Mouse (Mus musculus): ENCODE results near the gene Pnldc1. TPM values are rescaled to one million over a fixed set of nuclear protein-coding genes. Genes with fewer than 3 reads are reported as not detected.
"Not testable (repeated sequence)": the region's sequence is repeated elsewhere in the genome, so short reads cannot be mapped to it uniquely, and the experiment has no call there.

Pnldc1 gene
- total RNA-seq (2012; rRNA removed): 18.7 and 35.5 TPM in 2 replicates

DNA sequence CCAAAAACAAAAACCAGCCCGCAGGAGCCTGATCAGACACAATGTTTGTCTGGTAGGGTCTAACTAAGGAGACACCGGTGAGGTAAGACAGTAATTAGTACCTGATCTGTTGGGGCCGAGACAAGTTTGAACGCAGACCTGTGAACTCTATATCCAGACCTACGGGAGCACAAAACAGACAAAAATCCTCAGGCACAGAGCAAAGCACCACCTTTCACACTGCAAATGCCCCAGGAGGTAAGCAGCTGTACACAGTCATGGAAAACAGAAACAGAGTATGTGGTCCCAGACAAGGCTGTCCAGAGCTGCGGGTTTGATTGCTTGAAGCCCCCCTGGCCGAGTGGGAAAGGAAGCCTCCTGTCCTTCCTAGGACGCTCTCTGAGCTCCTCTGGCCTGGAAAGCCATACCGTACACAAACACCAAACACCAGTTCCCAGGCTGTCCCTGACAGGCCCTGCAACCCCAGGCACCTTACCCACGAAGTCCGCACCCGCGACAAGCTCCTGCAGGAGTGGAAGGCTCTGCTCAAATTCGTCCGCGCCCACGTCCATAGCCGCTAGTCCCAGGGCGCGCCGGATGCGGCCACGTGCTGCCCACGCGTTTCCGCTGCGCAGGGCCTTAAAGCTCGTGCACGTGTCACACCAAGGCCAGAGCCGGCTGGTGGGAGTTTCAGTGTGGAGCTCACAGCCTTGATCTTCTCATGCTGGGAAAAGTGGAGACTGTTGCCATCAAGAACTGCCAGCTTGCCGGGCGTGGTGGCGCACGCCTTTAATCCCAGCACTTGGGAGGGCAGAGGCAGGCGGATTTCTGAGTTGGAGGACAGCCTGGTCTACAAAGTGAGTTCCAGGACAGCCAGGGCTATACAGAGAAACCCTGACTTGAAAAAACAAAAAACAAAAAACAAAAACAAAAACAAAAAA lies at the start of gene Pnldc1:
Pnldc1 (minus strand) TSS at position 870 of the 920 bp plus-strand sequence.
- no peaks in the 10 kb centered on the region for H3K9me3 ChIP-seq (ENCODE audit: control insufficient read depth, insufficient read depth, low read depth, low read length)
- H3K27ac ChIP-seq (ENCODE audit: insufficient read depth, low read depth, low read length, poor library complexity, severe bottlenecking): no peak within 1 kb of the TSS
- TF ChIP-seq ZNF384 (IDR thresholded peaks at IDR 0.05; ENCODE audit: low read depth, low read length) (no peak), HCFC1 (IDR thresholded peaks at IDR 0.05; ENCODE audit: borderline replicate concordance, insufficient read depth, low read length) (0 out of 2 replicates have a peak, but pooled peaks have one; percentile 29)
- in situ Hi-C loops (cut with MboI; ENCODE audit: low sequenced_read_pairs in 2 of 2, unreplicated experiment in 2 of 2): no loop called here
- DNase-seq (ENCODE audit: low read depth, low spot score): peak; percentile 46
- peak within 1 kb of the TSS; percentile 60 to 71 for H3K4me3 ChIP-seq (ENCODE audit: insufficient read depth in 1 of 2, low read depth in 1 of 2, low read length in 2 of 2, poor library complexity in 1 of 2, severe bottlenecking in 1 of 2)
- H3K4me1 ChIP-seq (ENCODE audit: control insufficient read depth in 2 of 2, insufficient read depth in 2 of 2, low read length in 2 of 2, poor library complexity in 1 of 2): 0 out of 4 replicates have a peak, but pooled peaks cover 0 to under 1% of the 10 kb centered on the region in 2 experiments
- peaks cover 33% of the 10 kb centered on the region for H3K36me3 ChIP-seq (ENCODE audit: control insufficient read depth, insufficient read depth, low read length, poor library complexity, severe bottlenecking)
- peak within 1 kb of the TSS; percentile 59 for H3K9ac ChIP-seq (ENCODE audit: insufficient read depth, low read depth, low read length, poor library complexity, severe bottlenecking)

DNA sequence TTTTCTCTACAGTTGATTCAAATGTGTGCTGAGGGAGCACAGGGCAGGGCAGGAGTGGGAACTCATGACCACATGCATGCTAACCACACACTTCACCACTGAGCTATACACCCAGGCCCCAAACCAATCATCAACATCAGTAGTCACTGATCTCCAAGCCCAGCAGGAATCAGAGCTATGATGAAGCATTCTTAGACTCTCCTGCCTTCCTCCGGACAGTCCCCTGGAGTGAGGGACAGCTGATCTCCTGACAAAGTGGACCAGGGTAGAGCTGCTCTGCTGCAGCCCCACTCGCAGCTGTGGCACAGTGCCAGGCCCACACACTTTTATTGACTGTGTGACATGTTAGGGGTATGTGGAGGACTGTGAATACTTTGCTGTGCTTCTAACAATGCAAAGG lies 49.3 kb upstream of the Pnldc1 start:
- H3K4me3 ChIP-seq (ENCODE audit: insufficient read depth in 1 of 2, low read depth in 1 of 2, low read length in 2 of 2, poor library complexity in 1 of 2, severe bottlenecking in 1 of 2); DNase-seq (ENCODE audit: low read depth, low spot score); H3K36me3 ChIP-seq (ENCODE audit: control insufficient read depth, insufficient read depth, low read length, poor library complexity, severe bottlenecking); H3K9ac ChIP-seq (ENCODE audit: insufficient read depth, low read depth, low read length, poor library complexity, severe bottlenecking); in situ Hi-C loops (cut with MboI; ENCODE audit: low sequenced_read_pairs in 2 of 2, unreplicated experiment in 2 of 2); H3K4me1 ChIP-seq (ENCODE audit: control insufficient read depth in 2 of 2, insufficient read depth in 2 of 2, low read length in 2 of 2, poor library complexity in 1 of 2); H3K9me3 ChIP-seq (ENCODE audit: control insufficient read depth, insufficient read depth, low read depth, low read length); H3K27ac ChIP-seq (ENCODE audit: insufficient read depth, low read depth, low read length, poor library complexity, severe bottlenecking): not testable (repeated sequence)

DNA sequence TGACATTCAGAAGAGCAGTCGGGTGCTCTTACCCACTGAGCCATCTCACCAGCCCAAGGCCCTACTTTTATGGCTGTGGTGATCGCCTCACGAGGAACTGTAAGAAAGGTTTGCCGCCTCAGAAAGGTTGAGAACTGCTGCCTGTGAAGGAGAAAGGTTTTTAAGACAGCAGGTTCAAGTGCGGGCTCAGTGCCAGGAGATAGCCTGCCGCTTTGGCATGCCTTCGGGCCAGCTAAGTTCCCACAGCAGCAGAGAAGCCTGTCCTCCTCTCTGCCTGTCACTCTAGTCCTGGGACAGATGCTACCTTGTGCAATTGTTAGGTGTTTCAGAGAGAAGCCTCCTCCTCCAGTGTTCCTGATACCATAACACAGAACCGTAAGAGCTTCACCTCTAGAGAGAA lies 46.6 kb upstream of the Pnldc1 start:
- H3K27ac ChIP-seq (ENCODE audit: insufficient read depth, low read depth, low read length, poor library complexity, severe bottlenecking): no peak overlapping the region
- H3K36me3 ChIP-seq (ENCODE audit: control insufficient read depth, insufficient read depth, low read length, poor library complexity, severe bottlenecking): peaks cover 21% of the 10 kb centered on the region
- in situ Hi-C loops (cut with MboI; ENCODE audit: low sequenced_read_pairs in 2 of 2, unreplicated experiment in 2 of 2): no loop called here
- TF ChIP-seq ZC3H11A (IDR thresholded peaks at IDR 0.05; ENCODE audit: borderline replicate concordance, low read depth, low read length) (no peak), CHD2 (IDR thresholded peaks at IDR 0.05; ENCODE audit: low read depth, low read length) (no peak), MAFK (IDR thresholded peaks at IDR 0.05; ENCODE audit: insufficient read depth, low read depth, low read length) (no peak), ZNF384 (IDR thresholded peaks at IDR 0.05; ENCODE audit: low read depth, low read length) (no peak), HCFC1 (IDR thresholded peaks at IDR 0.05; ENCODE audit: borderline replicate concordance, insufficient read depth, low read length) (no peak)
- no peaks in the 10 kb centered on the region for H3K9me3 ChIP-seq (ENCODE audit: control insufficient read depth, insufficient read depth, low read depth, low read length)
- no peak for DNase-seq (ENCODE audit: low read depth, low spot score)
- peaks cover 0 to 4% of the 10 kb centered on the region in 2 experiments; a peak in 1 of 4 replicates for H3K4me1 ChIP-seq (ENCODE audit: control insufficient read depth in 2 of 2, insufficient read depth in 2 of 2, low read length in 2 of 2, poor library complexity in 1 of 2)
- no peak overlapping the region for H3K4me3 ChIP-seq (ENCODE audit: insufficient read depth in 1 of 2, low read depth in 1 of 2, low read length in 2 of 2, poor library complexity in 1 of 2, severe bottlenecking in 1 of 2)
- no peak overlapping the region for H3K9ac ChIP-seq (ENCODE audit: insufficient read depth, low read depth, low read length, poor library complexity, severe bottlenecking)

DNA sequence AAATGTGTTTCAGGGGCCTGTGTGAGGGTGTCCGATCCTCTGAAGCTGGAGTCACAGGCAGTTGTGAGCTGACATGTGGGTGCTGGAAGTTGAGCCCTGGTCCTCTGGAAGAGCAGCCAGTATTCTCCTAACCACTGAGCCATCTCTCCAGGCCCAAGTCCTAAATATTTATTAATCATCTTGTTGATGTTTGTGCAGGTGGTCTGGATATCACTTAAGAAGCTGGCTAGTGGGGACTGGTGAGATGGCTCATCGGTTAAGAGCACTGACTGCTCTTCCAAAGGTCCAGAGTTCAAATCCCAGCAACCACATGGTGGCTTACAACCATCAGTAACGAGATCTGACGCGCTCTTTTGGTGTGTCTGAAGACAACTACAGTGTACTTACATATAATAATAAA lies 39.6 kb upstream of the Pnldc1 start:
- TF ChIP-seq MAFK (IDR thresholded peaks at IDR 0.05; ENCODE audit: insufficient read depth, low read depth, low read length) (no peak), HCFC1 (IDR thresholded peaks at IDR 0.05; ENCODE audit: borderline replicate concordance, insufficient read depth, low read length) (no peak), ZNF384 (IDR thresholded peaks at IDR 0.05; ENCODE audit: low read depth, low read length) (no peak), CHD2 (IDR thresholded peaks at IDR 0.05; ENCODE audit: low read depth, low read length) (no peak), ZC3H11A (IDR thresholded peaks at IDR 0.05; ENCODE audit: borderline replicate concordance, low read depth, low read length) (no peak)
- H3K4me3 ChIP-seq (ENCODE audit: insufficient read depth in 1 of 2, low read depth in 1 of 2, low read length in 2 of 2, poor library complexity in 1 of 2, severe bottlenecking in 1 of 2): no peak overlapping the region
- no peak overlapping the region for H3K27ac ChIP-seq (ENCODE audit: insufficient read depth, low read depth, low read length, poor library complexity, severe bottlenecking)
- in situ Hi-C loops (cut with MboI; ENCODE audit: low sequenced_read_pairs in 2 of 2, unreplicated experiment in 2 of 2): no loop called here
- H3K9me3 ChIP-seq (ENCODE audit: control insufficient read depth, insufficient read depth, low read depth, low read length): no peaks in the 10 kb centered on the region
- H3K36me3 ChIP-seq (ENCODE audit: control insufficient read depth, insufficient read depth, low read length, poor library complexity, severe bottlenecking): peaks cover 22% of the 10 kb centered on the region
- no peak overlapping the region for H3K9ac ChIP-seq (ENCODE audit: insufficient read depth, low read depth, low read length, poor library complexity, severe bottlenecking)
- H3K4me1 ChIP-seq (ENCODE audit: control insufficient read depth in 2 of 2, insufficient read depth in 2 of 2, low read length in 2 of 2, poor library complexity in 1 of 2): no peaks in the 10 kb centered on the region
- no peak for DNase-seq (ENCODE audit: low read depth, low spot score)

Data from ES-E14 (cell line).